Mouse (Mus musculus) cortical plate, adult 2 months (tissue): ENCODE measurements around the gene Pgpep1. TPM values are rescaled to one million over a fixed set of nuclear protein-coding genes. Genes with fewer than 3 reads are reported as not detected.

Experiments
- H3K27ac ChIP-seq: fragments of 200-500 bp; 2 replicates; pipeline ENCODE4 v1.5.1; 2012; ENCODE audit warnings: low read length, control low read depth, inconsistent platforms; ENCODE audit not compliant: insufficient read depth
- H3K4me1 ChIP-seq: fragments of 200-500 bp; 2 replicates; pipeline ENCODE4 v1.6.1; 2011; ENCODE audit warnings: low read length; ENCODE audit not compliant: control insufficient read depth, insufficient read depth
- H3K4me3 ChIP-seq: fragments of 200-500 bp; 2 replicates; pipeline ENCODE4 v1.5.1; 2011; ENCODE audit warnings: mild to moderate bottlenecking, low read length, control low read depth; ENCODE audit not compliant: insufficient read depth
- CTCF ChIP-seq: fragments of 200-500 bp; IDR thresholded peaks from 2 replicates; pipeline ENCODE4 v1.5.1; 2011; ENCODE audit warnings: mild to moderate bottlenecking, control low read depth, low read length; ENCODE audit not compliant: insufficient read depth; ENCODE audit errors: extremely low read depth
- POLR2A ChIP-seq: fragments of 200-500 bp; IDR thresholded peaks from 2 replicates; pipeline ENCODE4 v1.6.1; 2011; ENCODE audit warnings: mild to moderate bottlenecking, low read length, control low read depth; ENCODE audit not compliant: insufficient read depth; ENCODE audit errors: extremely low read depth
- polyA plus RNA-seq: library from polyadenylated mRNA; depleted of rRNA; stranded (reverse); fragments of >200 nt; gene quantifications from 2 replicates; pipeline ENCODE4 v1.2.3, GENCODE M21; 2012

The Pgpep1 gene
- polyA plus RNA-seq, 1 experiment = 18.1 TPM

- TF ChIP-seq CTCF (no peak), POLR2A (no peak)
- Histone ChIP-seq H3K4me1 (no peaks in the 10 kb centered on the region), H3K27ac (no peak overlapping the region), H3K4me3 (no peak overlapping the region)
These were observed 14.5 kb downstream of the Pgpep1 start for GRCm38 (mm10) chr8:70645501-70646224.

GRCm38 (mm10) chr8:70644065-70644464, 16.1 kb downstream of the Pgpep1 start:
- Histone ChIP-seq H3K4me3 (no peak overlapping the region), H3K27ac (no peak overlapping the region), H3K4me1 (no peaks in the 10 kb centered on the region)
- TF ChIP-seq POLR2A (no peak), CTCF (no peak)

GRCm38 (mm10) chr8:70643019-70643418, 17.2 kb downstream of the Pgpep1 start:
- no peak overlapping the region for H3K27ac ChIP-seq
- no peak overlapping the region for H3K4me3 ChIP-seq
- no peak for TF ChIP-seq CTCF
- no peak for TF ChIP-seq POLR2A
- no peaks in the 10 kb centered on the region for H3K4me1 ChIP-seq

GRCm38 (mm10) chr8:70638752-70639151, 21.4 kb downstream of the Pgpep1 start:
- Histone ChIP-seq H3K27ac (no peak overlapping the region), H3K4me3 (no peak overlapping the region), H3K4me1 (no peaks in the 10 kb centered on the region)
- no peak for TF ChIP-seq CTCF
- no peak for TF ChIP-seq POLR2A

GRCm38 (mm10) chr8:70636838-70637237, 23.4 kb downstream of the Pgpep1 start:
- no peaks in the 10 kb centered on the region for H3K4me1 ChIP-seq
- no peak overlapping the region for H3K27ac ChIP-seq
- no peak for TF ChIP-seq CTCF
- no peak for TF ChIP-seq POLR2A
- H3K4me3 ChIP-seq = no peak overlapping the region

GRCm38 (mm10) chr8:70635527-70635926, 24.7 kb downstream of the Pgpep1 start:
- TF ChIP-seq CTCF = no peak
- TF ChIP-seq POLR2A = no peak

GRCm38 (mm10) chr8:70634066-70634465, 26.1 kb downstream of the Pgpep1 start:
- TF ChIP-seq POLR2A (no peak), CTCF (no peak)
- H3K27ac ChIP-seq = no peak overlapping the region
- no peak overlapping the region for H3K4me3 ChIP-seq
- H3K4me1 ChIP-seq = no peaks in the 10 kb centered on the region

More at GRCm38 (mm10) chr8:70635527-70635926, 24.7 kb downstream of the Pgpep1 start:
- Histone ChIP-seq H3K4me1 (no peaks in the 10 kb centered on the region), H3K4me3 (no peak overlapping the region), H3K27ac (no peak overlapping the region)

- TF ChIP-seq POLR2A (no peak), CTCF (no peak)
- Histone ChIP-seq H3K27ac (no peak within 1 kb of the TSS), H3K4me3 (no peak within 1 kb of the TSS), H3K4me1 (no peaks in the 10 kb centered on the region)
These were observed 27.8 kb downstream of the Pgpep1 start, which contains the start of gene Gdf15 for GRCm38 (mm10) chr8:70632346-70632892. Gdf15 (minus strand) TSS chr8:70632456.

GRCm38 (mm10) chr8:70631436-70631835, 28.8 kb downstream of the Pgpep1 start:
- TF ChIP-seq CTCF (no peak), POLR2A (no peak)
- Histone ChIP-seq H3K4me3 (no peak overlapping the region), H3K27ac (no peak overlapping the region), H3K4me1 (no peaks in the 10 kb centered on the region)
